Mouse (Mus musculus) thymus, adult 2 months (tissue): ENCODE data around the gene Dhx37.

ENCODE experiments used
- CTCF ChIP-seq: fragments of 200-500 bp; IDR thresholded peaks from 2 replicates; pipeline ENCODE4 v1.5.1; 2012; ENCODE audit warnings: mild to moderate bottlenecking, control low read depth, low read length, moderate library complexity, borderline replicate concordance; ENCODE audit not compliant: control insufficient read depth, poor library complexity, insufficient read depth; ENCODE audit errors: extremely low read depth
- POLR2A ChIP-seq: fragments of 200-500 bp; IDR thresholded peaks from 2 replicates; pipeline ENCODE4 v1.6.1; 2012; ENCODE audit warnings: mild to moderate bottlenecking, low read length, control low read depth, moderate library complexity; ENCODE audit not compliant: control insufficient read depth, poor library complexity, insufficient read depth; ENCODE audit errors: extremely low read depth

- TF ChIP-seq CTCF = no peak
- TF ChIP-seq POLR2A = no peak
These were observed 32.6 kb upstream of the Dhx37 start for GRCm38 (mm10) chr5:125466483-125466882.
